Mouse (Mus musculus): ENCODE measurements around the gene Gng7.

- no peak for TF ChIP-seq POLR2A (IDR thresholded peaks at IDR 0.05; ENCODE audit: low read depth, low read length)
- TF ChIP-seq CTCF (conservative IDR thresholded peaks at IDR 0.05; ENCODE audit: insufficient read depth, insufficient read length, low read depth, low read length) = no peak
Measured at GRCm38 (mm10) chr10:80917779-80918434, 96.8 kb downstream of the Gng7 start, which contains the start of gene Lmnb2.

Data from kidney, adult 2 months (tissue).